Comparison of ENCODE assay signal across 8 mouse cellular contexts in genomic region chr15:11064558-11065411, GRCm38 (mm10). TPM values are rescaled to one million over a fixed set of nuclear protein-coding genes. Genes with fewer than 3 reads are reported as not detected.
A peak's percentile ranks its signal among the peaks of the same experiment; 100 is the strongest.
DNase-seq lines count a peak whose midpoint lies in the region; ATAC-seq and TF ChIP-seq lines count a peak whose summit lies in the region.

Gene Adamts12, plus strand, starts transcription at chr15:11064790.

- H3K27me3 ChIP-seq in cerebellum, adult 2 months (ENCODE audit: control insufficient read depth, insufficient read depth, low read length), result no peaks in the 10 kb centered on the region; the same call in 1 of the 2 replicates
- H3K27me3 ChIP-seq in embryonic facial prominence, embryonic 14.5 days (replicated peaks; ENCODE audit: control insufficient read depth, insufficient read depth, low read length), result no peaks in the 10 kb centered on the region
- H3K27me3 ChIP-seq in heart, embryonic 14.5 days (ENCODE audit: control insufficient read depth, insufficient read depth, low read length), result no peaks in the 10 kb centered on the region
- no peaks in the 10 kb centered on the region for H3K27me3 ChIP-seq in kidney, embryonic 16.5 days (ENCODE audit: insufficient read depth, low read length)
- H3K27me3 ChIP-seq in small intestine, adult 2 months (ENCODE audit: control insufficient read depth, insufficient read depth, low read length), result no peaks in the 10 kb centered on the region; the same call in 1 of the 2 replicates

- H3K9ac ChIP-seq in embryonic facial prominence, embryonic 14.5 days (ENCODE audit: low read depth, low read length), result peak within 1 kb of the TSS; percentile 78
- peak within 1 kb of the TSS; percentile 80 for H3K9ac ChIP-seq in heart, embryonic 14.5 days (ENCODE audit: low read length)
- peak within 1 kb of the TSS; percentile 72 for H3K9ac ChIP-seq in kidney, embryonic 16.5 days (replicated peaks; ENCODE audit: low read length)

- H3K4me2 ChIP-seq in embryonic facial prominence, embryonic 14.5 days (ENCODE audit: low read depth, low read length), result peak within 1 kb of the TSS; percentile 73
- H3K4me2 ChIP-seq in heart, embryonic 14.5 days (ENCODE audit: low read length), result peak within 1 kb of the TSS; percentile 91
- peak within 1 kb of the TSS; percentile 77 for H3K4me2 ChIP-seq in kidney, embryonic 16.5 days (replicated peaks; ENCODE audit: low read depth, low read length)

- TF ChIP-seq CTCF in cerebellum, adult 2 months (IDR thresholded peaks at IDR 0.05; ENCODE audit: borderline replicate concordance, insufficient read depth, low read depth, low read length), result no peak
- TF ChIP-seq CTCF in small intestine, adult 2 months (IDR thresholded peaks at IDR 0.05; ENCODE audit: extremely low read depth, insufficient read length, insufficient replicate concordance, low read depth, low read length), result no peak

- H3K36me3 ChIP-seq in embryonic facial prominence, embryonic 14.5 days (ENCODE audit: control insufficient read depth, insufficient read depth, low read length), result no peaks in the 10 kb centered on the region
- H3K36me3 ChIP-seq in heart, embryonic 14.5 days (ENCODE audit: control insufficient read depth, insufficient read depth, low read length), result no peaks in the 10 kb centered on the region
- no peaks in the 10 kb centered on the region for H3K36me3 ChIP-seq in kidney, embryonic 16.5 days (ENCODE audit: insufficient read depth, low read length)
- no peaks in the 10 kb centered on the region for H3K36me3 ChIP-seq in small intestine, adult 2 months (ENCODE audit: control insufficient read depth, insufficient read depth, low read length)

- no peak for TF ChIP-seq POLR2A in cerebellum, adult 2 months (IDR thresholded peaks at IDR 0.05; ENCODE audit: borderline replicate concordance, insufficient read depth, low read length)
- no peak for TF ChIP-seq POLR2A in small intestine, adult 2 months (IDR thresholded peaks at IDR 0.05; ENCODE audit: low read depth, low read length)

- DNase-seq in cerebellum, adult 2 months, result peak; percentile 7 to 9
- no peak for DNase-seq in cerebellum, adult 9-10 months
- peak; percentile 93 for DNase-seq in embryonic facial prominence, embryonic 14.5 days (ENCODE audit: low spot score)
- peak; percentile 62 for DNase-seq in lung, postnatal 14 days

- no peaks in the 10 kb centered on the region for H3K9me3 ChIP-seq in embryonic facial prominence, embryonic 14.5 days (ENCODE audit: control insufficient read depth, low read length)
- H3K9me3 ChIP-seq in heart, embryonic 14.5 days (ENCODE audit: control insufficient read depth, low read length), result no peaks in the 10 kb centered on the region
- no peaks in the 10 kb centered on the region for H3K9me3 ChIP-seq in kidney, embryonic 16.5 days (ENCODE audit: low read length)

- H3K4me1 ChIP-seq in cerebellum, adult 2 months (ENCODE audit: control insufficient read depth, insufficient read depth, low read length), result no peaks in the 10 kb centered on the region; the same call in 1 of the 2 replicates
- peaks cover 33% of the 10 kb centered on the region for H3K4me1 ChIP-seq in embryonic facial prominence, embryonic 14.5 days (ENCODE audit: control insufficient read depth, insufficient read depth, low read length)
- H3K4me1 ChIP-seq in heart, embryonic 14.5 days (ENCODE audit: control insufficient read depth in 2 of 2, insufficient read depth in 2 of 2, low read length in 2 of 2), result peaks cover 0 to 3% of the 10 kb centered on the region in 2 experiments; a peak in 2 of 4 replicates
- H3K4me1 ChIP-seq in kidney, embryonic 16.5 days (ENCODE audit: insufficient read depth, low read length), result peaks cover 30% of the 10 kb centered on the region
- no peaks in the 10 kb centered on the region for H3K4me1 ChIP-seq in small intestine, adult 2 months (ENCODE audit: control insufficient read depth, insufficient read depth, insufficient read length, low read length)

- no peak within 1 kb of the TSS for H3K4me3 ChIP-seq in cerebellum, adult 2 months (replicated peaks; ENCODE audit: insufficient read depth, low read depth, low read length)
- peak within 1 kb of the TSS; percentile 55 for H3K4me3 ChIP-seq in embryonic facial prominence, embryonic 14.5 days (ENCODE audit: low read depth, low read length)
- peak within 1 kb of the TSS; percentile 51 to 62 for H3K4me3 ChIP-seq in heart, embryonic 14.5 days (ENCODE audit: control insufficient read depth in 1 of 2, insufficient read depth in 1 of 2, low read depth in 1 of 2, low read length in 2 of 2)
- H3K4me3 ChIP-seq in kidney, embryonic 16.5 days (ENCODE audit: low read length), result peak within 1 kb of the TSS; percentile 52
- H3K4me3 ChIP-seq in small intestine, adult 2 months (ENCODE audit: low read depth, low read length), result peak within 1 kb of the TSS; percentile 39

- WGBS in cerebellum, adult 2 months, result 2% methylated on average over 25 of the region's 25 CpGs
- under 1% methylated on average over 23 of the region's 25 CpGs for whole genome bisulfite sequencing in embryonic facial prominence, embryonic 14.5 days
- WGBS in heart, embryonic 14.5 days, result under 1% methylated on average over 24 of the region's 25 CpGs
- 1% methylated on average over 25 of the region's 25 CpGs for WGBS in kidney, embryonic 16.5 days
- 11% methylated on average over 25 of the region's 25 CpGs for WGBS in small intestine, adult 2 months

- ATAC-seq in embryonic facial prominence, embryonic 14.5 days (ENCODE audit: low read depth), result peak; percentile 82
- ATAC-seq in heart, embryonic 14.5 days (ENCODE audit: insufficient number of reproducible peaks, insufficient read depth, low FRiP score, low read depth), result peak; percentile 82
- ATAC-seq in kidney, embryonic 16.5 days (ENCODE audit: low FRiP score, low TSS enrichment), result peak; percentile 92
- no peak for ATAC-seq in erythroid progenitor cell, adult 5-6 weeks (replicated peaks; ENCODE audit: low FRiP score, poor library complexity, severe bottlenecking)

- no peak within 1 kb of the TSS for H3K27ac ChIP-seq in cerebellum, adult 2 months (ENCODE audit: insufficient read depth, low read length)
- H3K27ac ChIP-seq in embryonic facial prominence, embryonic 14.5 days (replicated peaks; ENCODE audit: low read depth, low read length), result peak within 1 kb of the TSS; percentile 94
- peak within 1 kb of the TSS; percentile 80 to 82 for H3K27ac ChIP-seq in heart, embryonic 14.5 days (replicated peaks in 1 of 2; ENCODE audit: control insufficient read depth in 1 of 2, insufficient read depth in 1 of 2, low read depth in 2 of 2, low read length in 2 of 2)
- H3K27ac ChIP-seq in kidney, embryonic 16.5 days (ENCODE audit: low read length), result peak within 1 kb of the TSS; percentile 97
- peak within 1 kb of the TSS; percentile 13; the same call in 1 of the 2 replicates for H3K27ac ChIP-seq in small intestine, adult 2 months (ENCODE audit: insufficient read depth, low read depth, low read length)

RNA-seq across cellular contexts. Expression of gene Adamts12, which starts in this region (rescaled TPM):
- polyA plus RNA-seq in cerebellum, adult 2 months (2012; rRNA removed), result 0.15 and 0.33 TPM in 2 replicates
- polyA plus RNA-seq in embryonic facial prominence, embryonic 14.5 days (2014; fragmentation: Nextera tagmentation; extraction: Ambion mirVana), result 12.8 and 13.6 TPM in 2 replicates
- polyA plus RNA-seq in heart, embryonic 14.5 days (2014; fragmentation: Nextera tagmentation; extraction: Ambion mirVana), result 1.8 and 2.0 TPM in 2 replicates
- polyA plus RNA-seq in kidney, embryonic 16.5 days (2015; fragmentation: Nextera tagmentation; extraction: Ambion mirVana), result 3.6 and 3.8 TPM in 2 replicates
- polyA plus RNA-seq in small intestine, adult 2 months (2012; rRNA removed), result 0.13 and 0.28 TPM in 2 replicates
- not detected in 2 replicates for total RNA-seq in erythroid progenitor cell, adult 5-6 weeks (2015; ENCODE audit: low replicate concordance)
- not detected in 2 replicates for total RNA-seq in erythroid progenitor cell, adult 5-6 weeks (2017; ENCODE audit: low replicate concordance)

Comparison
In these comparisons a context has a peak if more than half of its experiments do, and no peak if none do; other contexts are left out.
1. Peak in DNase-seq in cerebellum, adult 2 months; RNA of the gene not detected or under 1 TPM.